Mouse (Mus musculus): ENCODE measurements at regions not wholly inside any gene's neighbourhood (a gene's known extent, or its start where the extent isn't known, plus 50 kb on each side); places are given as distances from the start of the nearest gene placed in this dataset.

DNA sequence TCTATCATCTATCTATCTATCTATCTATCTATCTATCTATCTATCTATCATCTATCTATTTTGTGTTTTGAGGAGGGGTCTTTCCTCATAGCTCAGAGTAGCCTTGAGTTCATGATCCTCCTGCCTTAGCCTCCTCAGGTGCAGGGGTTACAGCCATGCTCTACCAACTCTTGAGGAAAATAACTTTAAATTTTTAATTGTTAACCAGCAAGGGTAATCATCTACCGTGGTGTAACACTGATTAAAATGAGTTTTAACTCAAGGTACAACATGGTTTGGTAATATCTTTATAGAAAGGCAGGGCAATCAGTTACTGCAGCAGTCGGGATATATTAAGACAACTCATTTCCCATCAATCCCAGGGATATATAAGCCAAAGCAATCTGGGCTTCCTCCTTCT lies 401.6 kb upstream of the Fbxo33 start:
- TF ChIP-seq CTCF (IDR thresholded peaks at IDR 0.05; ENCODE audit: low read depth) (no peak), EP300 (IDR thresholded peaks at IDR 0.05; ENCODE audit: low read depth) (no peak)

All from heart, postnatal 0 days (tissue).